Mouse (Mus musculus) macrophage (primary cell): Measurements from ENCODE around the gene Cacna1c. TPM values are rescaled to one million over a fixed set of nuclear protein-coding genes. Genes with fewer than 3 reads are reported as not detected.

Experiments
- H3K27ac ChIP-seq: fragments of 350-480 bp; formaldehyde crosslinking; 2 replicates; pipeline ENCODE4 v1.9.0; 2021
- H3K36me3 ChIP-seq: fragments of 350-480 bp; formaldehyde crosslinking; 2 replicates; pipeline ENCODE4 v1.9.0; 2021; ENCODE audit errors: inconsistent target
- H3K4me3 ChIP-seq: fragments of 350-480 bp; formaldehyde crosslinking; 2 replicates; pipeline ENCODE4 v1.9.0; 2021; ENCODE audit errors: inconsistent target
- H3K79me2 ChIP-seq: fragments of 350-480 bp; formaldehyde crosslinking; 2 replicates; pipeline ENCODE4 v1.9.0; 2021; ENCODE audit errors: inconsistent target
- WGBS: methylation state at CpG from one replicate; pipeline ENCODE4 v1.1.7; 2026; ENCODE audit warnings: inconsistent platforms; ENCODE audit not compliant: missing documents; 5-methylcytosine and 5-hydroxymethylcytosine counted together
- polyA plus RNA-seq: library from polyadenylated mRNA; stranded (reverse); fragments of 250-400 nt; gene quantifications from 3 replicates; pipeline ENCODE4 v1.2.4, GENCODE M21; 2018; ENCODE audit warnings: inconsistent platforms

The Cacna1c gene
- polyA plus RNA-seq, 1 experiment from 2014 or later: not detected

DNA sequence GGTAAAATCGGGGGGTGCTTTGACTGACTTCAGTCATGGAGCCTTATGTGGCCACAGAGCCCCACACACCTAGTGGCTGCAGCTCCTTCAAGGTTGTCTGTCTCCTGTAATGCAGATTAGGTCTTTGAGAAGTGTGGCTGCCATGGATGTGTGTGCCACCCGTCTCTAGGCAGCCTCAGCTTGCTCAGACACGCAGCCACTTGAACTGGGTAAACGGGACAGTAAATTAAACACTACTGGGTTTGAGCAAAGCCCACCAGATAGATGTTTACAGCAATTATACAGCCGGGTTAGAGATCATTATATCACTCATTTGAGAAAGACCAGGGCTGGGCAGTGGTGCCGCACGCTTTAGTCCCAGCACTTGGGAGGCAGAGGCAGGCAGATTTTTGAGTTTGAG lies 1.6 kb downstream of the Cacna1c start:
- Histone ChIP-seq H3K36me3 (peaks cover 12% of the 10 kb centered on the region; the same call in 1 of the 2 replicates), H3K4me3 (no peak overlapping the region), H3K79me2 (no peaks in the 10 kb centered on the region), H3K27ac (no peak overlapping the region)
- 90% methylated on average over 7 of the region's 7 CpGs for WGBS

DNA sequence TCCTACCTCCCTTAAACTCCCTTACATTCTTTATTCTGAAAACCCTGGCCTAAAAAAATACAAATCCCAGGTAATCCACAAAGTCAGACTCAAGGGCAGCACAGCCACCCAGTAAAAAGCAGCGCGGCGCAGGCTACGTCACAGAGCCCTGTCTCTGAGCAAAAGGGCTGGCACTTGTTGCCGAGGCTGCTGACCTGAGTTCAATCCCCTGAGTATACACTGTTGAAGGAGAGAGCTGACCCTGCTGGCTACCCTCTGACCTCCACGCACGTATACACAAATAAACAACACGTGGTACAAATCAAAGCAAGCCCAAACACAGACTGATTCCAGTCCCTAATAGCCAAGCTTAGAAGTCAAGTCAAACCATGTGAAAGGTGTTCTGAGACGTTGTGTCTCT lies 2.1 kb downstream of the Cacna1c start:
- 93% methylated on average over 9 of the region's 9 CpGs for WGBS
- Histone ChIP-seq H3K4me3 (no peak overlapping the region), H3K79me2 (no peaks in the 10 kb centered on the region), H3K36me3 (peaks cover 12% of the 10 kb centered on the region; the same call in 1 of the 2 replicates), H3K27ac (no peak overlapping the region)

GRCm38 (mm10) chr6:119193571-119194154 lies 2.6 kb downstream of the Cacna1c start:
- Histone ChIP-seq H3K36me3 (peaks cover 12% of the 10 kb centered on the region; the same call in 1 of the 2 replicates), H3K79me2 (no peaks in the 10 kb centered on the region), H3K4me3 (no peak overlapping the region), H3K27ac (no peak overlapping the region)
- 98% methylated on average over 15 of the region's 15 CpGs for WGBS

GRCm38 (mm10) chr6:119191478-119191877 lies 4.7 kb downstream of the Cacna1c start:
- H3K36me3 ChIP-seq: peaks cover 12% of the 10 kb centered on the region; the same call in 1 of the 2 replicates
- H3K27ac ChIP-seq: no peak overlapping the region
- 93% methylated on average over 4 of the region's 4 CpGs for WGBS
- no peak overlapping the region for H3K4me3 ChIP-seq
- H3K79me2 ChIP-seq: no peaks in the 10 kb centered on the region

DNA sequence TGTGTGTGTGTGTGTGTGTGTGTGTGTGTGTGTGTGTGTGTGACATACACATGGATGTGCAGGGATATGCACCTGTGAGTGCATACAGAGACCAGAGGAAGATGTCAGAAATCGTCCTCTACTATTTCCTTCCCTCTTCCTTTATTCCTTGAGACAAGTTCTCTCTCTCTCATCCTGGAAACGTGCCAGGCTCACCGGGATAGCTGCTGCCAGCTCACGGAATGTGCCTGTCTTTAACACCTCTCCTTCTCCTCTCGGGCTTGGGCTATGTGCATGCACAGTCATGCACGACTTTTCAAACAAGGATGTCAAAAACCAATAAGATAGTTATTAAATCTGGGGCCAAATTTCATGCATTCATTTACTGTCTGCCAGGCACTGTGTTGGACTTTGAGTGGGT lies 8.6 kb downstream of the Cacna1c start:
- WGBS: 90% methylated on average over 6 of the region's 6 CpGs
- H3K36me3 ChIP-seq: peaks cover 23% of the 10 kb centered on the region; the same call in 1 of the 2 replicates
- H3K79me2 ChIP-seq: no peaks in the 10 kb centered on the region
- no peak overlapping the region for H3K27ac ChIP-seq
- no peak overlapping the region for H3K4me3 ChIP-seq

GRCm38 (mm10) chr6:119186658-119187057 lies 9.6 kb downstream of the Cacna1c start:
- no peak overlapping the region for H3K4me3 ChIP-seq
- WGBS: 94% methylated on average over 8 of the region's 8 CpGs
- no peak overlapping the region for H3K27ac ChIP-seq
- H3K36me3 ChIP-seq: peaks cover 13% of the 10 kb centered on the region; the same call in 1 of the 2 replicates
- H3K79me2 ChIP-seq: no peaks in the 10 kb centered on the region

GRCm38 (mm10) chr6:119183781-119184180 lies 12.4 kb downstream of the Cacna1c start:
- 96% methylated on average over 3 of the region's 3 CpGs for WGBS
- Histone ChIP-seq H3K36me3 (peaks cover 13% of the 10 kb centered on the region; the same call in 1 of the 2 replicates), H3K27ac (no peak overlapping the region), H3K79me2 (no peaks in the 10 kb centered on the region), H3K4me3 (no peak overlapping the region)

- 91% methylated on average over 9 of the region's 9 CpGs for WGBS
- H3K36me3 ChIP-seq: peaks cover 13% of the 10 kb centered on the region; the same call in 1 of the 2 replicates
Observed at GRCm38 (mm10) chr6:119182211-119182610, 14.0 kb downstream of the Cacna1c start.

GRCm38 (mm10) chr6:119180188-119180587 lies 16.0 kb downstream of the Cacna1c start:
- no peak overlapping the region for H3K27ac ChIP-seq
- 100% methylated on average over 2 of the region's 2 CpGs for WGBS
- H3K36me3 ChIP-seq: peaks cover 13% of the 10 kb centered on the region; the same call in 1 of the 2 replicates
- H3K79me2 ChIP-seq: no peaks in the 10 kb centered on the region; the same call in 1 of the 2 replicates
- no peak overlapping the region for H3K4me3 ChIP-seq

More at GRCm38 (mm10) chr6:119182211-119182610, 14.0 kb downstream of the Cacna1c start:
- Histone ChIP-seq H3K4me3 (no peak overlapping the region), H3K79me2 (no peaks in the 10 kb centered on the region), H3K27ac (no peak overlapping the region)

- Histone ChIP-seq H3K36me3 (no peaks in the 10 kb centered on the region), H3K27ac (no peak overlapping the region), H3K4me3 (no peak overlapping the region), H3K79me2 (no peaks in the 10 kb centered on the region; the same call in 1 of the 2 replicates)
- 84% methylated on average over 8 of the region's 8 CpGs for WGBS
Observed at GRCm38 (mm10) chr6:119177101-119177500, 19.1 kb downstream of the Cacna1c start.

DNA sequence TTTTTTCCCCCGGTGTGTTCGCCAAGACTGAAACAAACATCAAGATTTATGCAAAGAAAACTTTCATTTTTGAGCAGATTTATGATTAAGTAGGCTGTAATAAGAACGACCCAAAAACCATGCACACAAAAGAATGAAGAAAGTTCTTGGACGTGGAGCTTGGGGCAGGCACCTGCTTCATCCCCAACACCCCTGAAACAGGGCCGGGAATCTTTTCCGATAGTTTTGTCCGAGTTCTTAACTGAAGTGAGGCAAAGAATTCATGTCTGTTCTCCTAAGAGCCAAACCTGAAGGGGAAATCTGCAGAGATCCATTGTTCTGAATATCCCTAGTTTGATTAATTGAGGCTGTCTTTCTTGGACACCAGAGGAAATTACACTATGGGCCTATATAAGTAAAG lies 20.1 kb downstream of the Cacna1c start:
- Histone ChIP-seq H3K36me3 (no peaks in the 10 kb centered on the region), H3K4me3 (peak overlapping the region; percentile 78), H3K79me2 (no peaks in the 10 kb centered on the region; the same call in 1 of the 2 replicates), H3K27ac (no peak overlapping the region)
- WGBS: 59% methylated on average over 7 of the region's 7 CpGs

DNA sequence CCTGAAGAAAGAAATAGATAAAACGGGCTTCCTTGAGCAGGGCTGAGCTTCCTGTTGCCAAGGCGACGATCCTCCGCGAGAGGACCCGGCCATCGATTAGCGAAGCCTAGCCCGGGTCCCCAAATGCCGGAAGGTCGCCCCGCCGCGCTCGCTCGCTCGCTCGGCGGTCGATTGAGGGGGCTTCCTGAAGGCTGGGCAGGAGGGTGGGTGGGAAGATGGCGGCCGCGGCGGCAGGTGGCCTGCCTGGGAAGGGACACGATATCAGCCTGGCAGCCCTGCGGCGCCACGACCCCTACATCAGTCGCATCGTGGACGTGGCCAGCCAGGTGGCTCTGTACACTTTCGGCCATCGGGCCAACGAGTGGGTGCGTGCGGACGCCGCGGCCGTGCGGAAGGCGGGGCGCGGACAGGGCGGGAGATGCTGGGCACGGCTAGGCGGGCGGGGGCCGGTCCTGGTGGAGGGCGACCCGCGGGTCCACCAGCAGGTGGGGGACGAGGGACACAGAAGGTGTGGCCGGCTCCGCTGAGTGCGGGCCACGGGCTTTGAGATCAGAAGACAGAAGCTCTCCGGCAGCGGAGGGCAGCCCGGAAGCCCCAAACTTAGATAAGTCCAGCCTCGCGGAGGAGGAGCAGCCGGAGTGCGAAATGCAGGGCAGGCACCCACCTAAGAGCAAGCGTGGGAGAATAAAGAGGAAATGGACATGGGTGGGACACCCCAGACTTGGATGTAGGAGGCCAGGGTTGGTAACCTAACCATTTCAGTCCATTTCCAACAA lies 21.0 kb downstream of the Cacna1c start, which contains the start of gene Dcp1b:
Gene Dcp1b, plus strand, starts transcription at position 176 of the 776 bp plus-strand sequence.
- WGBS: under 1% methylated on average over 57 of the region's 65 CpGs
- H3K79me2 ChIP-seq: no peaks in the 10 kb centered on the region; the same call in 1 of the 2 replicates
- H3K4me3 ChIP-seq: peak within 1 kb of the TSS; percentile 78
- H3K36me3 ChIP-seq: no peaks in the 10 kb centered on the region
- H3K27ac ChIP-seq: peak within 1 kb of the TSS; percentile 37

- peak overlapping the region; percentile 78; the same call in 1 of the 2 replicates for H3K4me3 ChIP-seq
- H3K27ac ChIP-seq: no peak overlapping the region
- WGBS: 52% methylated on average over 12 of the region's 12 CpGs
- no peaks in the 10 kb centered on the region; the same call in 1 of the 2 replicates for H3K79me2 ChIP-seq
- no peaks in the 10 kb centered on the region for H3K36me3 ChIP-seq
Observed at GRCm38 (mm10) chr6:119174307-119175074, 21.7 kb downstream of the Cacna1c start.

DNA sequence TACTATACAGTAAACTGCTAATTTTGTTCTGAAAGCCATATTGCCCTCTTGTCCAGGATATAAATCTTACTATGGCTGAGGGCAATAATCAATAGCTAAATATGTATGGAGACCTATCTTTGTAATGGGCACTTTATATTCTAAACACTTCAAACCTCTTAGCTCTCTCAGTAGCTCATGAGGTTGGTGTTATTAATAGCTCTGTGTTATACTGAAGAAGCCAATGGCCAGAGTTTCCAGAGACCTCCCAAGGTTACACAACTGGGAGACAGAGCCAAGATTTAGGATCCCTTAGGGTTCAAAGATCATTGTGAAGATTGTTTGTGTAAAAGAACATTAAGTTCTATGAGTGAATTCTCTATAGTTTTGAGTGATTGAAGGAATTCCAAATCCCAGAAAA lies 30.5 kb downstream of the Cacna1c start:
- Histone ChIP-seq H3K79me2 (no peaks in the 10 kb centered on the region), H3K27ac (no peak overlapping the region), H3K4me3 (no peak overlapping the region), H3K36me3 (no peaks in the 10 kb centered on the region)
